Mouse (Mus musculus) embryonic facial prominence, embryonic 11.5 days (tissue): ENCODE data around the gene 2700049A03Rik. TPM values are rescaled to one million over a fixed set of nuclear protein-coding genes. Genes with fewer than 3 reads are reported as not detected.

Experiments used
- ATAC-seq: fragments of 200-750 bp; cut with Nextera tagmentation; replicated peaks from 2 replicates; pipeline ENCODE4 v1.8.0; 2017; ENCODE audit warnings: low read depth; ENCODE audit not compliant: insufficient number of reproducible peaks, low FRiP score, low TSS enrichment
- DNase-seq: peaks from one replicate; pipeline ENCODE4 v3.0.0-alpha.2; 2015; ENCODE audit warnings: low spot score
- H3K27ac ChIP-seq: fragments of 300-500 bp; sonication (generic); replicated peaks from 2 replicates; pipeline ENCODE4 v1.5.1; 2014; ENCODE audit warnings: mild to moderate bottlenecking, low read depth, low read length, control low read depth
- H3K27me3 ChIP-seq: fragments of 300-500 bp; sonication (generic); 2 replicates; pipeline ENCODE4 v1.6.1; 2014; ENCODE audit warnings: mild to moderate bottlenecking, low read length, moderate library complexity, mixed read lengths; ENCODE audit not compliant: control insufficient read depth, insufficient read depth
- H3K36me3 ChIP-seq: fragments of 300-500 bp; sonication (generic); replicated peaks from 2 replicates; pipeline ENCODE4 v1.6.1; 2014; ENCODE audit warnings: low read depth, mild to moderate bottlenecking, low read length, moderate library complexity, mixed read lengths; ENCODE audit not compliant: control insufficient read depth, insufficient read depth
- H3K4me1 ChIP-seq: fragments of 300-500 bp; sonication (generic); 2 replicates; pipeline ENCODE4 v1.6.1; 2014; ENCODE audit warnings: low read length, mixed read lengths; ENCODE audit not compliant: control insufficient read depth, insufficient read depth
- H3K4me2 ChIP-seq: fragments of 300-500 bp; sonication (generic); 2 replicates; pipeline ENCODE4 v1.6.1; 2014; ENCODE audit warnings: low read depth, mild to moderate bottlenecking, control low read depth, low read length, moderate library complexity
- H3K4me3 ChIP-seq: fragments of 300-500 bp; sonication (generic); 2 replicates; pipeline ENCODE4 v1.5.1; 2014; ENCODE audit warnings: low read depth, low read length, control low read depth
- H3K9ac ChIP-seq: fragments of 300-500 bp; sonication (generic); replicated peaks from 2 replicates; pipeline ENCODE4 v1.6.1; 2014; ENCODE audit warnings: mild to moderate bottlenecking, control low read depth, low read length
- H3K9me3 ChIP-seq: fragments of 300-500 bp; sonication (generic); replicated peaks from 2 replicates; pipeline ENCODE4 v1.6.1; 2016; ENCODE audit warnings: mild to moderate bottlenecking, low read length, inconsistent platforms, mixed read lengths; ENCODE audit not compliant: control insufficient read depth
- WGBS: fragments of 180-500 bp; shearing (Covaris S2); extraction: QIAGEN DNeasy Blood & Tissue Kit; methylation state at CpG from one replicate; pipeline ENCODE4 v1.1.7; 2014; 5-methylcytosine and 5-hydroxymethylcytosine counted together
- polyA plus RNA-seq: library from polyadenylated mRNA; unstranded; fragments of >200 nt; fragmentation: Nextera tagmentation; extraction: Ambion mirVana; gene quantifications from 2 replicates; pipeline ENCODE4 v1.2.1, GENCODE M21; 2014

Gene 2700049A03Rik
- polyA plus RNA-seq, 1 experiment from 2014 or later = 19.0 TPM

DNA sequence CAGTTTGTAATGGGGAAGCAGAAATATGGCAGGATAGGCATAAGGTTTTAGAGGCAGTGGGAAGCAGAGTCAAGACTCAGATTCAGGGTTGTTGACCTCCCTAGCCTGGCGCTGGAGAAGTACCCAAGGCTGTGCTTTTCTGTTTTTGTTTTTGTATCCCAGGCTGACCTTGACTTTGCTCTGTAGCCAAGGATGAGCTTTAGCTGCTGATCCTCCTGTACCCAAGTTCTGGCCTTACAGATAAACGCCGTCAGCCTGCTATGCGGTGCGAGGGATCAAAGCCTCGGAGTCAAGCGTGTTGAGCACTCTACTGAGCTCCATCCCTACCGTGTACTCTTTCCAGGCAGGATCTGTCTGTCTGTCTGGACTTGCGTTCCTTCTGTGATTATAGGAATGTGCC lies 12.2 kb downstream of the 2700049A03Rik start:
- DNase-seq (no peak), ATAC-seq (no peak)
- peaks cover 3% of the 10 kb centered on the region for H3K36me3 ChIP-seq
- no peak overlapping the region for H3K27ac ChIP-seq
- H3K9me3 ChIP-seq = no peaks in the 10 kb centered on the region
- no peak overlapping the region for H3K9ac ChIP-seq
- no peaks in the 10 kb centered on the region for H3K27me3 ChIP-seq
- no peaks in the 10 kb centered on the region for H3K4me1 ChIP-seq
- 96% methylated on average over 9 of the region's 9 CpGs for WGBS
- no peak overlapping the region for H3K4me3 ChIP-seq
- no peak overlapping the region for H3K4me2 ChIP-seq

DNA sequence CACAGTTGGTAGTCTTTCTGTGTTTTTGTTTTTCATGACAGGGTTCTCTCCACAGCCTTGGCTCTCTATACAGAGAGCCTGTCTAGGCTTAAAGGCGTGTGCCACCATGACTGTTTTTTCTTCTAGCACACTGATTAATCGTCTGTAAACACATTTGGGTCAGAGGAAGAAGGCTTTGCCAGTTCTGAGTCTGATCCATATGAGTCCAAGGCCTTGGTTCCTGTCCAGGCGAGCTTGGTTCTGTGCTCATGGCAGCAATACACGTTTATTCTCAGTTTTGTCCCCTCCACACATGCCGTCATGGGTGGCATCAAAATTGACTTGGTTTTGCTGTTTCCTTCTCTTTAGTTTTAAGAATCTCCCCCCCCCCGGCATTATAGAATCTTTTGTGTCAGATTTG lies 12.8 kb downstream of the 2700049A03Rik start:
- Histone ChIP-seq H3K9me3 (no peaks in the 10 kb centered on the region), H3K27ac (no peak overlapping the region), H3K4me2 (no peak overlapping the region), H3K4me3 (no peak overlapping the region), H3K9ac (no peak overlapping the region), H3K4me1 (no peaks in the 10 kb centered on the region), H3K27me3 (no peaks in the 10 kb centered on the region), H3K36me3 (peaks cover 5% of the 10 kb centered on the region)
- DNase-seq (no peak), ATAC-seq (no peak)
- 91% methylated on average over 6 of the region's 6 CpGs for WGBS

DNA sequence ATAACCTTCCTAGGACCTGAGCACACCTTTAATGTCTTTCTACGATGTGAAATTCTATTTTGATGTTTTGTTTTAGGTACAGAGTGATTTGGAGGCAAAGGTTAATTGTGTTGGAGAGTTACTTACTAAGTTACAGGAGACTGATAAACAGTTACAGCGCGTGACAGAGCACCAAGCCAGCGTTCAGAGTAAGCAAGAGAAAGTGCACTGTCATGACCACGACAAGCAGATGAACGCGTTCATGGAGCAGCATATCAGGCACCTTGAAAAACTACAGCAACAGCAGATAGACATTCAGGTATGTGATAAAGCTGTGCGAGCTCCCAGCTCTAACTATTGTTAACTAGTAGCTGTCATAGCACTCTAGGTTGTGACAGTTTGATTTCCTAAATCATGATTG lies 13.5 kb downstream of the 2700049A03Rik start:
- Histone ChIP-seq H3K36me3 (peaks cover 5% of the 10 kb centered on the region), H3K27me3 (no peaks in the 10 kb centered on the region), H3K4me2 (no peak overlapping the region), H3K27ac (no peak overlapping the region), H3K9ac (no peak overlapping the region), H3K4me3 (no peak overlapping the region), H3K4me1 (no peaks in the 10 kb centered on the region), H3K9me3 (no peaks in the 10 kb centered on the region)
- 93% methylated on average over 8 of the region's 8 CpGs for WGBS
- ATAC-seq (no peak), DNase-seq (no peak)

DNA sequence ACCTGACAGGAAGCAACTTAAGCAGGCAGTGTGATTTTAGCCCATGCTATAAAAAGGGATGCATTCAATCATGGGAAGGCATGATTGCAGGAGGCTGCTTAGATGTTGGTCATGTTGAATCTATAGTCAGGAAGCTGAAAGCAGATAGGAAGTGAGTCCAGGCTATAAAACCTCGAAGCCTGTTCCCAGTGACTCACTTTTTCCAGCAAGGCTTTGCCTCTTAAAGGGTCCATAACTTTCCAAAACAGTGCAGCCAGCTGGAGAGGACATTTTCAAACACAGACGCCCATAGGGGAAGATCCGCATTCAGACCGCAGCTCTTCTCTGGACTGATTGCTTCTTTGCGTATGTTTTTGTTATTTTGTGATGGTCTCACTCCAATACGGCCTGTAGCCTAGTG lies 18.3 kb downstream of the 2700049A03Rik start:
- Histone ChIP-seq H3K36me3 (peaks cover 2% of the 10 kb centered on the region; the same call in 1 of the 2 replicates), H3K9ac (no peak overlapping the region), H3K27ac (no peak overlapping the region), H3K9me3 (no peaks in the 10 kb centered on the region), H3K4me2 (no peak overlapping the region), H3K27me3 (no peaks in the 10 kb centered on the region), H3K4me3 (no peak overlapping the region), H3K4me1 (no peaks in the 10 kb centered on the region)
- ATAC-seq (no peak), DNase-seq (no peak)
- WGBS = 90% methylated on average over 6 of the region's 6 CpGs

DNA sequence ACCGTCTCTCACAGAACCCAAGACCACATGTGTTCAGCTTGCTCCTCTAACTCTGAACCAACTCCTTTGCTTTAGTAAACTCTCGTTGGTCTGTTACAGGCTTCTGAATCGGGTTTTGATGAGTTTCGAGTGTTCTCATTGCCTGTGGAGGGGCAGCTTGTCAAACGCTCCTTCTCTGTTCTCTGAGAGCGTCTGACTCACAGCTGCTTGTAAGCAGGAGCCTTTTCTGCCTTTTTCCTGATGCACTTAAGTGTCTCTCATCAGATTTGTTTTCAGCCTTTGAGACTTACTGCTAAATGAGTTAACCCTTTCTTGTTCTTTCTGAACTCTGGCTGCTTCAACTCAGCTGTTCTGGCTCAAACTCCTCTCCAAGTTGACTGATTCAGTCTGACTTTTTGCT lies 21.3 kb downstream of the 2700049A03Rik start:
- WGBS = 90% methylated on average over 6 of the region's 6 CpGs
- Histone ChIP-seq H3K4me2 (no peak overlapping the region), H3K4me3 (no peak overlapping the region), H3K36me3 (peaks cover 2% of the 10 kb centered on the region; the same call in 1 of the 2 replicates), H3K4me1 (no peaks in the 10 kb centered on the region), H3K9me3 (no peaks in the 10 kb centered on the region), H3K27me3 (no peaks in the 10 kb centered on the region), H3K9ac (no peak overlapping the region), H3K27ac (no peak overlapping the region)
- ATAC-seq = no peak
- no peak for DNase-seq

DNA sequence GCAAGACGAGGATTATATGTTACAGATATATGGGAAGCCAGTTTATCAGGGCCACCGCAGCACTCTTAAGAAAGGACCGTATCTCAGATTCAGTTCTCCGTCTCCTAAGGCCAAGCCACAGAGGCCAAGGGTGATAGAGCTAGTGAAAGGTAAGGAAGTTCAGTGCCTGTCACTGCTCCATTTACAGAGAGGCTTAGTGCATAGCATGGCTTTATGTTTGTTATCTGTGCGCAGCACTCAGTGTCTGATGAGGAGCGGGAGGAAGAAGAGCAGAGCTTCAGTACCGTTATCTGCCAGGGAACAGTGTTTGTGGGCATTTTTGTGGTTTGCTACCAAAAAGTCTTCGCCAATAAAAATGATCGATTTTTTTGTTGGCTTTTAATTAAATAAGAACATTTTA lies 27.8 kb downstream of the 2700049A03Rik start:
- ATAC-seq (no peak), DNase-seq (no peak)
- Histone ChIP-seq H3K9me3 (no peaks in the 10 kb centered on the region), H3K9ac (no peak overlapping the region), H3K4me2 (no peak overlapping the region), H3K4me1 (no peaks in the 10 kb centered on the region), H3K4me3 (no peak overlapping the region), H3K27me3 (no peaks in the 10 kb centered on the region), H3K36me3 (no peaks in the 10 kb centered on the region), H3K27ac (no peak overlapping the region)
- 91% methylated on average over 9 of the region's 9 CpGs for WGBS

DNA sequence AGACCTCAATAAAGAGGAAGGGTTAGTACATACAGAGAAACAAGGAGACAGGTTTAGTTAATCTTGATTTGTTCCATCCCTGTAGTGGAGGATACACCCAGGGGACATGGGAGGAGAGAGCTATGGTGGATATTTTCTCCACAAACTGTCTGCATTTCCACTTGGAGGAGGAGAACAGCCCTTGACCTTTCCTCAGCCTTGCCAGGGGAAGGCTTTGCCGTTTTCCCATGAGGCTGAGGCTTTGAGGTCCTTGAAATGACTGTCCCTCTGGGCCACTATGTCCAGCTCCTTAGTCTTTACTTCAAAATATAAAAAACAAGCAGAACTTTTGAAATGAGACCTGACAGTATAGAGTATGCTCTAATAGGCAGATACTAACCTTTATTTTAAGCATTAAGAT lies 33.3 kb downstream of the 2700049A03Rik start:
- H3K9ac ChIP-seq = no peak overlapping the region
- H3K27ac ChIP-seq = no peak overlapping the region
- H3K27me3 ChIP-seq = no peaks in the 10 kb centered on the region
- H3K4me3 ChIP-seq = no peak overlapping the region
- 94% methylated on average over 1 of the region's 1 CpGs for WGBS
- H3K9me3 ChIP-seq = no peaks in the 10 kb centered on the region
- ATAC-seq (no peak), DNase-seq (no peak)
- no peaks in the 10 kb centered on the region for H3K36me3 ChIP-seq
- no peak overlapping the region for H3K4me2 ChIP-seq
- H3K4me1 ChIP-seq = no peaks in the 10 kb centered on the region

DNA sequence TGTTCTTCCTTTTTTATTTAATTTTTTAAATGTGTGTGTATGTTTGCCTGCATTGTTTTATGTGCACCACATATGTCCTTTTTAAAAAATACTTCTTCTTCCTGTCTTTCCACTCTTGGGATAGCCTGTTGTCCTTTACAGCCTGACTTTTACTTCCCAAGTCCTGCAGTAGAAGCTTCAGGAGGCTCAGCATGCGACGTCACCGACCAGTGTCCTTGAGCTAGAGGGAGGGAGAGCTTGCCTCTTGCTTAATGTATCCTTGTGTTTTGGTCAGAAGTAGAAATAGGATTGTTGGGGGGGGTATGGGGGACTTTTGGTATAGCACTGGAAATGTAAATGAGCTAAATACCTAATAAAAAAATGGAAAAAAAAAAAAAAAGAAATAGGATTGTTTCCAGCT lies 47.1 kb downstream of the 2700049A03Rik start:
- Histone ChIP-seq H3K36me3 (peaks cover 5% of the 10 kb centered on the region), H3K27me3 (no peaks in the 10 kb centered on the region), H3K9ac (no peak overlapping the region), H3K27ac (no peak overlapping the region), H3K9me3 (no peaks in the 10 kb centered on the region), H3K4me1 (no peaks in the 10 kb centered on the region), H3K4me2 (no peak overlapping the region), H3K4me3 (no peak overlapping the region)
- WGBS = 91% methylated on average over 3 of the region's 3 CpGs
- ATAC-seq (no peak), DNase-seq (no peak)
